Mouse (Mus musculus) right cerebral cortex, adult 2 months (tissue): Measurements from ENCODE around the gene Gm6657.
A peak's percentile ranks its signal among the peaks of the same experiment; 100 is the strongest.

Source experiments
- DNase-seq, 2 experiments: peaks; one replicate each; pipeline ENCODE4 v3.0.0; 2021 to 2022; ENCODE audit warnings: low spot score in 2 of 2

The Gm6657 gene

GRCm38 (mm10) chr12:78193942-78194341 lies at the start of gene Gm6657:
TSS of gene Gm6657 (plus strand) at chr12:78194242.
- no peak for DNase-seq

GRCm38 (mm10) chr12:78153308-78154002 lies 40.6 kb upstream of the Gm6657 start:
- peak; percentile 15 to 25 for DNase-seq

- no peak for DNase-seq
These were observed 23.9 kb upstream of the Gm6657 start for GRCm38 (mm10) chr12:78170178-78170577.

DNA sequence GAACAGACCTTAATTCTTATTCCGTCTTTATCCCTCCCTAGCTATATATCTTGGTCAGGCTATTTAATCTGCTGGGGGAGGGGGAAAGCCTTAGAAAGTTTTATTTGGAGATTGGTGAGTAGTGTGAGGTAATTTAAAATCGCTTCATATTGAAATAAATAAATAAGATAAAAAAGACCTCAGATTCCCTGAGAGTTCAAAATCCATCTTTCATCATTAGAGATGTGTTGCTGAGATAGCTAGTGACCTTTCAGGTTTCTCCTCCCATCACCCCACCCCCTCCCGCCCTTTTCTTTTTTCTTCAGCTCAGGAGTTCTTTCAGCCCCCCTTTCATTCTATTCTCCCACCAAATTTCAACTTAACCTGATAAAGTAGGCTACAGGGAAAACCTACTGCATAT lies 20.1 kb upstream of the Gm6657 start:
- DNase-seq: no peak

GRCm38 (mm10) chr12:78174671-78175070 lies 19.4 kb upstream of the Gm6657 start:
- DNase-seq: no peak

DNA sequence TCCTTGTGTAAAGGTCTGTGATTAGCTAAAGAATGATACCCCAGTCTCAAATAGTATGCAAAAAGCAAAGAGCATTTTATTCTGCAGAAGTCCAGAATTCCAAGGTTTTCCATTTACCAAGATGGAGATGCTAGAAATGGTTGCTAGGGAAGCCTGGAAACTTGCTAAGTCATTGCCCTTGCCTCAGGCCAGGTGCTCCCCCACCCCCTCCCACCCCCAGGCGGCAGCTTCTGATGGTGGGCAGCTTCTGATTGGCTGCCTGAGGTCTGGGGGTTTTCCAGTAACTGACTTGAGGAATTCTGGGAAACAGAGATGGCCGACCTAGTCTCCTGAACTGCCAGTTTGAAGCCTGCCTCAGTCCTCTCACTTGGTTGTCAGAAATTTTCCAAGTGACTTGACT lies 12.6 kb upstream of the Gm6657 start:
- DNase-seq: no peak

DNA sequence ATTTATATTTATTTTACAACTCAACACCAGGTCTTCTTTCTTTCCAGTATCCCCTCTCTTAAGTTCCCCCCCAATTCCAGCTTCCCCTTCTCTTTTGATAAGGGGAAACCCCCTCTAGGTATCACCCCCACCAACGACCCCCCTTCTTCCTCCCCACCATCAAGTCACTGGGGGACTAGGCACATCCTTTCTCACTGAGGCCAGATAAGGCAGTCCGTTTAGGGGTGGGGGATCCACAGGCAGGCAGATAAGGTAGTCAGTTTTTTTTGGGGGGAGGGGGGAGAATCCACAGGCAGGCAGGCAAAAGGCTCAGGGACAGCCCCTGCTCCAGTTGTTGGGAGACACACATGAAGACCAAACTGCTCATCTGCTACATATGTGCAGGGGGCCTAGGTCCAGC lies 1.3 kb downstream of the Gm6657 start:
- no peak for DNase-seq

GRCm38 (mm10) chr12:78203646-78204045 lies 9.6 kb downstream of the Gm6657 start:
- no peak for DNase-seq

GRCm38 (mm10) chr12:78205915-78206570 lies 12.0 kb downstream of the Gm6657 start:
- peak; percentile 58 to 59 for DNase-seq

GRCm38 (mm10) chr12:78206571-78206960 lies 12.5 kb downstream of the Gm6657 start:
- no peak for DNase-seq

DNA sequence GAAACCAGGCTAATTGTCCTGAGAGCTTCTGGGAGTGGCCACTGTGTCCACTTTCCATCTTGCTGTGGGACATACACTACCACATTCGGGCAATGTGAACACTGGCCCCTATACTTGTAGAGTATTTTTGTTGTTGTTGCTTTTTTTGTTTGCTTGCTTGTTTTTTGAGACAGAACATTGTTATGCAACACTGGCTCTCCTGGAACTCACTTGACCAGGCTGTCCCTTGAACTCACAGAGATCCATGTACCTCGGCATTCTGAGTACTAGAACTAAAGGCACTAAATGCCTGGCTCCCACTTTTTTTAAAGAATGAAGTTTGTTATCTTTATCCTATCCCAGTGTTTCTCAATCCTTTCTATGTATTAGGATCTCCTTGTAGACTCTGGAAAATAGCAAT lies 15.8 kb downstream of the Gm6657 start:
- DNase-seq: no peak

GRCm38 (mm10) chr12:78215490-78215889 lies 21.4 kb downstream of the Gm6657 start:
- DNase-seq: no peak

GRCm38 (mm10) chr12:78219191-78219825 lies 25.3 kb downstream of the Gm6657 start:
- DNase-seq: no peak

DNA sequence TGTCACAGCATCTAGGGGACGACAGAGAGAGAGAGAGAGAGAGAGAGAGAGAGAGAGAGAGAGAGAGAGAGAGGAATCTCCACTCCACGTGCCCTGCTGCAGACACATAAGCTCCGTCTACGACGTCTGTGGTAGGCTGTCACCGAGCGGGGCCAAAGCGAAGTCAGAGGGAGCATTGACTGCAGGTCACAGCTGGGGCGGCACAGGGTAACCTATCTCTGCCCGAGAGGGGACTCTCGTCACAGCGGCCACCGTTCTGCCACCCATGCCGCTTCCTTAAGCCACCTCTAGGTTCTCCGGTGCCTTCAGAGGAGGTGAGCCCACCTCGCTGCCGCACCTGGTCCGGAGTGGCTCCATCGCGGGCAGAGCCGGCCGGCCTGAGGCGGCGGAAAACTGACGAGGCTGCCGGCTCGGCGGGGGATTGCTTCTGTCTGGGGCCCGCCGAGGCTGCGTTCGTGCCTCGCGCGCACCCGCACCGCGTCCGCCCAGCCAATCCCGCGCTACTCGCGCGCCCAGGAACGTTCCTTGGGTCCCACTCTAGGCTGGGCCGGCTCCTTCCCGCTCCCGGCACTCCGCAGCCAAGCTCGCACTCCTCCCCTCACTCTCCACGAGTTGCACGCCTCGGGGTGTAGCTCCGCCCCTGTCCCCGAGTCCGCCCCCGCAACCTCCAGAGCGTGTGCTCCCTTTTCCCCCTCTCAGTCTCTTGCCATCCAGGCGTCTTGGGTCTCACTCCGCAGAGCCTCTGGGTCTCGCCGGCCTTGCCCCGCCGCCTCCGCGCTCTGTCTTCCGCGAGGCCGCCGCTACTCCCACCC lies 31.9 kb downstream of the Gm6657 start, which contains the start of gene Gphn:
Gene Gphn (plus strand): TSS at position 673 of the 812 bp plus-strand sequence.
- peak; percentile 90 to 92 for DNase-seq

DNA sequence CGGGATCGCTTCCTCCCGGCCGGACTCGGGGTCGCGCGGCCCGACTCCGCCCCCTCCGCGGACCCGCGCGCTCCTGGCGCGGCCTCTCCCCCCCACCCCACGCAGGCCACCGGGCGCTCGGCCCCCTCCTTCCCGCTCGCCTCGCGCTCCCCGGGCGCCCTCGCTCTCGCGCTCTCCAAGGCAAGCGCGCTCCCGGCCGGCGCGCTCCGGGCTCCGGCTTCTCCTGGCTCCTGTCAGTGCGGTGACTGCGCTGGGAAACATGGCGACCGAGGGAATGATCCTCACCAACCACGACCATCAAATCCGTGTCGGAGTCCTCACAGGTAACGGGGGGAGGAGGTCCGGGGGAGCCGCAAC lies 32.5 kb downstream of the Gm6657 start:
- peak; percentile 80 to 86 for DNase-seq

GRCm38 (mm10) chr12:78227021-78227932 lies 33.2 kb downstream of the Gm6657 start:
- peak; percentile 35 to 50 for DNase-seq

- no peak for DNase-seq
These were observed 34.1 kb downstream of the Gm6657 start for GRCm38 (mm10) chr12:78228139-78228538.

DNA sequence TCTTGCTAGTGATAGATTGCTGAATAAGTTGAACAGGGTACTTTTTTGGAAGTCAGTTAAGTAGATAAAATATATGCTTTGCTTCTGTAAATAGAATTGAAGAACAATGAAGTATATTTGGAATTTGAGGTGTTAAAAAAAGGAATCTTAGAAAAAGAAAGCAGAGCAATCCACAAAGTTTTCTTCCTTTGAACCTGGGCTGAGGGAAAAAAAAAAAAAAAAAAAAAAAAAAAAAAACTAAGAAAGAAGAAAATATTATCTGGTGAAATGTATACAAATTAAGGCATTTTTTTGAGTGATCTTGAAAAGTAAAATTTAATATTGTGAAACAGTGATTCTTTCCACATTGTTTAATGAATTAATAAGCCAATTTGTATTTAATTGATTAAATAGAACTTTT lies 38.5 kb downstream of the Gm6657 start:
- DNase-seq: no peak

DNA sequence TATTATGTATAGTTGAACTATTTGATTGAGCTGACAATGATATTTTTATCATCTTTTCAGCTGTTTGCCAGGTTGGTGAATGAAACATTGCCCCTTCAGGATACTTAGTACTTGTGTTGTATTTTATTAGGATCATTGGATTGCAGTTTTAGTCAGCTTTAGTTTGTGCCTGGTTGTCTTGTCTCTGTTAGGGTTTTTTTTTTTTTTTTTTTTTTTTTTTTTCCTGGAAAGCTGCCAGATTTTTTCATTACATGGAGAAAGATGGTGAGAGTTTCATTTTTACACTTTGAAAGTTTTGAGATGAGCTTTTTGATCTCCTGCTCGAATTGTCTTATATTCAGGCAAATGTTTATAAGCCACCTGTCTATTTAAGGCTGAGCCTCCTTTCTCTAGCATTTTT lies 54.3 kb downstream of the Gm6657 start:
- DNase-seq: no peak

DNA sequence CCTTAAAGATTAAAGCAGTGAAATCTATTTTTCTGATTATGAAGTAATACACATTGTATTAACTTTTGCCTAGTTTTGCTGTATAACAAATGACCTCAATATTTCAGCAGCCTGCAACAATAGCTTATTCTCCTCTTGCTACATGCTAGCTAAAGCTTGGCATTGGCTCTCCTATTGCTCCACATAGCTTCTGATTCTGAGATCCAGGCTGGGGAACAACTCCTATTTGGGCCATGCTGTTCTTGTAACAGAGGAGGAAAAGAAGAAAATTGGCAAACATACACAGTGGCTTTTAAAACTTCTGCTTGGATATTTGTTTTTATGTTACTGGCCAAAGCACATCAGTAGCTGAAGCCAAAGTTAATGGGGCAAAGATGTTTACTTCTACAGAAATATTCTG lies 55.1 kb downstream of the Gm6657 start:
- no peak for DNase-seq
